Mouse (Mus musculus) lung, embryonic 14.5 days (tissue): Measurements from ENCODE around the gene Osgep. TPM values are rescaled to one million over a fixed set of nuclear protein-coding genes. Genes with fewer than 3 reads are reported as not detected.
"Not testable (repeated sequence)": the region's sequence is repeated elsewhere in the genome, so short reads cannot be mapped to it uniquely, and the experiment has no call there.

Experiments used
- ATAC-seq: fragments of 200-750 bp; cut with Nextera tagmentation; 2 replicates; pipeline ENCODE4 v1.8.0; 2017; ENCODE audit warnings: mild to moderate bottlenecking, moderate TSS enrichment, moderate library complexity; ENCODE audit not compliant: insufficient read depth
- DNase-seq: peaks from one replicate; pipeline ENCODE4 v3.0.0-alpha.2; 2015
- H3K27ac ChIP-seq: fragments of 300-500 bp; sonication (generic); 2 replicates; pipeline ENCODE4 v1.5.1; 2014; ENCODE audit warnings: low read depth, mild to moderate bottlenecking, moderate library complexity
- H3K27me3 ChIP-seq: fragments of 300-500 bp; sonication (generic); 2 replicates; pipeline ENCODE4 v1.6.1; 2014; ENCODE audit warnings: low read length, control low read depth; ENCODE audit not compliant: insufficient read depth
- H3K36me3 ChIP-seq: fragments of 300-500 bp; sonication (generic); 2 replicates; pipeline ENCODE4 v1.6.1; 2014; ENCODE audit warnings: control low read depth; ENCODE audit not compliant: insufficient read depth
- H3K4me1 ChIP-seq: fragments of 300-500 bp; sonication (generic); 2 replicates; pipeline ENCODE4 v1.6.1; 2014; ENCODE audit warnings: antibody characterized with exemption, control low read depth; ENCODE audit not compliant: insufficient read depth
- H3K4me2 ChIP-seq: fragments of 300-500 bp; sonication (generic); 2 replicates; pipeline ENCODE4 v1.6.1; 2014; ENCODE audit warnings: mild to moderate bottlenecking
- H3K4me3 ChIP-seq: fragments of 300-500 bp; sonication (generic); 2 replicates; pipeline ENCODE4 v1.5.1; 2014; ENCODE audit warnings: low read depth, low read length
- H3K9ac ChIP-seq: fragments of 300-500 bp; sonication (generic); 2 replicates; pipeline ENCODE4 v1.6.1; 2014
- H3K9me3 ChIP-seq: fragments of 300-500 bp; sonication (generic); 2 replicates; pipeline ENCODE4 v1.6.1; 2016; ENCODE audit warnings: low read depth, low read length, control low read depth
- CTCF ChIP-seq: IDR thresholded peaks from 2 replicates; pipeline ENCODE4 v1.5.1; 2016; ENCODE audit warnings: antibody characterized with exemption, low read depth
- WGBS: fragments of 180-500 bp; shearing (Covaris S2); extraction: QIAGEN DNeasy Blood & Tissue Kit; methylation state at CpG from one replicate; pipeline ENCODE4 v1.1.7; 2014; 5-methylcytosine and 5-hydroxymethylcytosine counted together
- polyA plus RNA-seq: library from polyadenylated mRNA; unstranded; fragments of >200 nt; fragmentation: Nextera tagmentation; extraction: Ambion mirVana; gene quantifications from 2 replicates; pipeline ENCODE4 v1.2.1, GENCODE M21; 2014

The Osgep gene
- polyA plus RNA-seq, 1 experiment from 2014 or later = 183 TPM

DNA sequence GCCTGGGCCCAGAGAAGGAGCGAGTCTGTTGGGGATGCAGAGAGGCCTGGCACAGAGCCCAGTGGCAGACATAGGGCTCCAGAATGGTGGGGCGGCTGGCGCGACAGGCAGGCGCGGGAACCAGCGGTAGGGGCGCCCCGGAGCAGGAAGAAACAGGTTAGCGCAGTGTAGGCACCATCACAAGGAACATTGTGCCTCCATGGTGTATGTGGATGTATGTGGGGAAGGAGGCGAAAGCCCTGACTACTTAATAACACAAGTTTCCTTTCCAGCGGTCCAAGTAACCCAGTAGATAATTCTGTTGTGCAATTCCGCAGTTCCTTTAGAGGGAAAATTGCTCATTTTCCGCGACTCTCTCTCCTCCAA is 20.0 kb upstream of the Osgep start:
- peak overlapping the region; percentile 67 for H3K4me2 ChIP-seq
- peak overlapping the region; percentile 59 for H3K9ac ChIP-seq
- ATAC-seq (peak; percentile 96), DNase-seq (peak; percentile 60)
- TF ChIP-seq CTCF = peak; percentile 31
- peak overlapping the region; percentile 48 for H3K4me3 ChIP-seq
- not testable (repeated sequence) for H3K4me1 ChIP-seq, H3K9me3 ChIP-seq, H3K27me3 ChIP-seq, H3K36me3 ChIP-seq
- peak overlapping the region; percentile 88 for H3K27ac ChIP-seq
- WGBS = under 1% methylated on average over 15 of the region's 15 CpGs

DNA sequence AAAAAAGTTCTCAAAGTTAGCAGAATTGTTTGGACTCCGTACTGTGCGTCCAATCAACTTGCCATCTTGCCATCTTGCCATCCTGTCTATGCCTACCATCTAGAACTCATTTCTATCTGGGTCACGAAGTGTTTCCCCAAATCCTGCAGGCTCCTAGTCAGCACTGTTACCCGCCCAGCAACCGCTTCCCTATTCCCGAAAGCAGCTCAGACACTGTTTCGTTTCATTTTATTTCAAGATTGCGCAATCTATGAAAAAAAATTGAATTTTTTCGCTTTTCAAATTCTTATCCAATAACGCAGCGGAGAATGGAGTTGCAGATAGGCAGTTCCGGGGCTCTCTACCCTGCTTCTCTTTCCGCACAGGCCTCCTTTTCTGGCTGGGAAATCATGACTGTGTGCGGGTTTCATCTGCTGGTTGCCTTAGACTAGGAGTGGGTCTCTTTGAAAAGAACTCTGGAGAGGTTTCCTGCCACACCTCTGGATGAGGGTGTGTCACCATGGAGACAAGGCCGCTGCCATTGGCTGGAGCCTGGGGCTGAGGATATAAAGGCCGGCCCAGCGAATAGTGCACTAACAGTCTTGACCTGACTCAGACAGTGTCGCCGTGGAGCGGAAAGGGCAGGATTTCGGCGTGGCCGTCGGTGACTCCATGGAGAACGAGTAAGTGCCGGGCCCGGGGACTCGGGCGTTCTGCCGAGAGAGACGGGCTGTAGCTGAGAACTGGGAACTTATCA is 19.4 kb upstream of the Osgep start, which contains the start of gene Gm49342:
Gm49342 (plus strand) TSS at position 586 of the 736 bp plus-strand sequence.
- WGBS = 11% methylated on average over 31 of the region's 31 CpGs
- peak; percentile 99 for ATAC-seq
- H3K9ac ChIP-seq = peak within 1 kb of the TSS; percentile 59

DNA sequence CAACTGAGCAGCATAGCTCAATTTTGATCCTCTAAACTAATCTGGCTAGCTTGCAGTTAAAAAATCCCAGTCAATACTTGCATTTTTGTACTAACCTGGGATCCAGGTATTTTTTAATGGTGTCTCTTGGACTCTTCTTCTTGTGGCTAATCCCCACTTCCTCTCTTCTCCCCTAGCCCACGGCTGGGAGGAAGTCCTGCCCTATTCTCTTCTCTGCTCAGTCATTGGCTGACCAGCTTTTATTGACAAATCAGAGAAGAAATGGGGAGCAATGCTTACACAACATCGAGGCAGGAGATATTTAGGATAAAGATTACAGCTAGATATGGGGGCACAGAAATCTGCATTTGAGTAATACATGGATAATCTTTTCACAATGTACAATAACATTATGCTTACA is 14.2 kb upstream of the Osgep start:
- Histone ChIP-seq H3K9me3 (no peaks in the 10 kb centered on the region), H3K36me3 (no peaks in the 10 kb centered on the region), H3K27me3 (no peaks in the 10 kb centered on the region), H3K4me3 (no peak overlapping the region), H3K4me1 (no peaks in the 10 kb centered on the region), H3K9ac (no peak overlapping the region), H3K27ac (no peak overlapping the region), H3K4me2 (no peak overlapping the region)
- no peak for ATAC-seq
- no peak for DNase-seq
- WGBS = 27% methylated on average over 2 of the region's 2 CpGs
- TF ChIP-seq CTCF = no peak

More for the DNA sequence above, 19.4 kb upstream of the Osgep start, which contains the start of gene Gm49342:
- no peaks in the 10 kb centered on the region for H3K9me3 ChIP-seq
- peak; percentile 96 for DNase-seq
- H3K4me1 ChIP-seq = no peaks in the 10 kb centered on the region
- H3K27ac ChIP-seq = peak within 1 kb of the TSS; percentile 88
- H3K4me3 ChIP-seq = peak within 1 kb of the TSS; percentile 48
- H3K27me3 ChIP-seq = no peaks in the 10 kb centered on the region
- no peaks in the 10 kb centered on the region for H3K36me3 ChIP-seq
- peak; percentile 59 for TF ChIP-seq CTCF
- H3K4me2 ChIP-seq = peak within 1 kb of the TSS; percentile 67

DNA sequence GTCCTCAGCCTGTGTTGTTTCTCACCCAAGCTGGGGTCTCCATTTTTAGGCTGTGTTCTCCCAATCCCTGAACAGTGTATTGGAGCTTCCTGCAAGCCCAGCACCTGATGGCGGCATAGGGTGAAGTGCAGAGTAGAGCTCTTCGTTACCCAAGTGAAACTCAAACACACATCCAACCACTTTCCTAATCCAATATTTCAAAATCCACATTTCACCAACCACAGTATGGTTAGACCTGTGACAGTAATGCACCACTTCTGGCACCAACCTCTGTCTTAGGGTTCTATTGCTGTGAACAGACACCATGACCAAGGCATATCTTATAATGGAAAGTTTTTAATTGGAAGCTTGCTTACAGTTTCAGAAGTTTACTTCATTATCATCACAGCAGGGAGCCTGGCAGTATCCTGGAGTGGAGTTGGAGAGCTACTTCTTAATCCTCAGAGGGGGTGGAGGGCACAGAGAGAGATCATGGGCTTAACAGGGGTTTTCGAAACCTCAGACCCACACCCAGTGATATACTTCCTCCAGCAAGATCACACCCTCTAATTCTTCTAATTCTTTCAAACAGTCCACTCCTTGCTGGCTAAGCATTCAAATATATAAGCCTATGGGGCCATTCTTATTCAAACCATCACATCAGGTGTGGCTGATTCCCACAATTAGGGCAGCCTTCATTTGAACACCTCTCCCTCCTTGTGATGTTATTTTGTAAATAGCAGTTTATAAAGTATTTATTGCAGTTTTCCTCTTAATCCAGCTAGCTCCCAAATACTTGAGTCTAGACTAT is 13.6 kb upstream of the Osgep start:
- ATAC-seq = no peak
- Histone ChIP-seq H3K27me3 (no peaks in the 10 kb centered on the region), H3K9me3 (no peaks in the 10 kb centered on the region), H3K9ac (no peak overlapping the region), H3K27ac (no peak overlapping the region), H3K36me3 (no peaks in the 10 kb centered on the region), H3K4me2 (no peak overlapping the region), H3K4me3 (no peak overlapping the region), H3K4me1 (no peaks in the 10 kb centered on the region)
- WGBS = 82% methylated on average over 3 of the region's 3 CpGs
- TF ChIP-seq CTCF = no peak
- DNase-seq = no peak

DNA sequence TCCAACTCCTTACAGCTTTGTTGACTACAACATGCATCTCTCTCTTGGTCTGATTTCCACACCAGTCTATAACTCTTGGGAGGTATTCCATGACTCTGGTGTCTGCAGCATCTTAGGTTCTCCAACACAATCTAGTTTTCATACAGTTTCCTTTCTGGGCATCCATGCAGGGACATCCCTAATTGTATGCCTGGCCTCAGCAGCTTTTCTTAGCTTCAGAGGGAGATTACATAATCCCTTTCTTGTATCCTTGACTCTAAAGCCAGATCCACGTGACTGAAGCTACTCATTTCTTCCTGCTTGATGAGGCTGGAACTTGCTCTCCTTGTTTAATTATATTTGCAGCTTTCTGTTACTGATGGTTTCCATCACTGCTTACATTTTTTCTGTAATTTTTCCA is 12.0 kb upstream of the Osgep start:
- no peak for TF ChIP-seq CTCF
- no peaks in the 10 kb centered on the region for H3K27me3 ChIP-seq
- WGBS = 60% methylated on average over 1 of the region's 1 CpGs

DNA sequence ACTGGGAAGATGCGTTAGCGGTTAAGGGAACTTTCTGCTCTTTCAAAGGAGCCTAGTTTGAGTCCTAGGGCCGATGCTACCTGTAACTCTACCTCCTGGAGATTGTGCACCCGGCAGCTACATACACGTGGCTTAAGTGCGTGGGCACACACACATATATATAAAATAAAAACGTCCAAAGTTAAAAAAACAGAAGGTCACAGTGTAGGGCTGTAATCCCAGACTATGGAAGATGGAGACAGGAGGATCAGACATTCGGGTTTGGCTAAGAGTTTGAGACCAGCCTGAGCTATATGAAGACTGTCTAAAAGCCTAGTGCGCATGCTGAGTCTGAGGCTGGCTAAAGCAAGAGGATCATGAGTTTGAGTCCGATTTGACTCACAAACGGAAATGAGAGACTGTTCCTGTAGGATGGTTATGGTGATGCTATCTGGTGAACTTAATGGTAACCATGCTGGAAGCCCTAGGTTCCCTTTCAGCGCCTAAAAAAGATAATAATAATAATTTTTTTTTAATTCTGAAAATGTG is 6.9 kb upstream of the Osgep start:
- H3K27ac ChIP-seq = peak overlapping the region; percentile 90
- peak overlapping the region; percentile 97 for H3K4me3 ChIP-seq
- H3K36me3 ChIP-seq = peaks cover 28% of the 10 kb centered on the region
- H3K9ac ChIP-seq = peak overlapping the region; percentile 61
- WGBS = 11% methylated on average over 12 of the region's 12 CpGs
- ATAC-seq (no peak), DNase-seq (peak; percentile 25)
- no peaks in the 10 kb centered on the region for H3K9me3 ChIP-seq
- TF ChIP-seq CTCF = no peak
- H3K4me1 ChIP-seq = no peaks in the 10 kb centered on the region
- H3K27me3 ChIP-seq = no peaks in the 10 kb centered on the region
- H3K4me2 ChIP-seq = peak overlapping the region; percentile 73

More for the DNA sequence above, 12.0 kb upstream of the Osgep start:
- Histone ChIP-seq H3K27ac (no peak overlapping the region), H3K36me3 (no peaks in the 10 kb centered on the region), H3K4me3 (no peak overlapping the region), H3K4me2 (no peak overlapping the region), H3K9ac (no peak overlapping the region), H3K4me1 (no peaks in the 10 kb centered on the region), H3K9me3 (no peaks in the 10 kb centered on the region)
- DNase-seq (no peak), ATAC-seq (no peak)
